Mouse (Mus musculus): ENCODE data around the gene Susd5. TPM values are rescaled to one million over a fixed set of nuclear protein-coding genes. Genes with fewer than 3 reads are reported as not detected.
"Not testable (repeated sequence)": the region's sequence is repeated elsewhere in the genome, so short reads cannot be mapped to it uniquely, and the experiment has no call there.

Susd5 gene
- total RNA-seq, 2 experiments from 2014 or later, result 0.77 to 0.79 TPM

DNA sequence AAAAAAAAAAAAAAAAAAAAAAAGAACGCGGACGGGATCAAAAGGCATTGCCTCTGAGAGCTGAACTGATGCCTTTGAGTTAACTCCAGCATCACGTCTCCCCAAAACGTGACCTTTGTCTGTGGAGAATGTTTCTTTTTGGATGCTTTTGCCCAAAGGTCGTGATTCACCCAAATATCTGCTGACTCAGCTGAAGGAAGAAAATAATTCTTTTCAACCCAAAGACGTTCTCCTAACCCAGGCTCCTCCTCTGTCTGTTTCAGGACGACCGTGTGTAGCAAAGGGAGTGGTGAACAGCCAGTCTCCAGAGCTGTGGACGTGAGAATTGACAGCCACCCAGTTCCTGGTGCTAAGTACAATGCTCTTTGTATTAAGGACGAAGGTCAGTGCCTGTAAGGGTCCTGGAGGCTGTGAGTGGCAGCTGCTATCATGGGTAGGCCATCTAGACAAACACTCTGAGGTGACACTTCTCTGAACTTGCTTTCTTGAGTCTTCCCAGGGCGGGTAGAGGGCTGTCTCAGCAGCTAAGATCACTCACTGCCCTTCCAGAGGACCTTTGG, 11.6 kb downstream of the Susd5 start:
- intact Hi-C loops (cut with DNase I), result no loop called here
- no peak for DNase-seq

DNA sequence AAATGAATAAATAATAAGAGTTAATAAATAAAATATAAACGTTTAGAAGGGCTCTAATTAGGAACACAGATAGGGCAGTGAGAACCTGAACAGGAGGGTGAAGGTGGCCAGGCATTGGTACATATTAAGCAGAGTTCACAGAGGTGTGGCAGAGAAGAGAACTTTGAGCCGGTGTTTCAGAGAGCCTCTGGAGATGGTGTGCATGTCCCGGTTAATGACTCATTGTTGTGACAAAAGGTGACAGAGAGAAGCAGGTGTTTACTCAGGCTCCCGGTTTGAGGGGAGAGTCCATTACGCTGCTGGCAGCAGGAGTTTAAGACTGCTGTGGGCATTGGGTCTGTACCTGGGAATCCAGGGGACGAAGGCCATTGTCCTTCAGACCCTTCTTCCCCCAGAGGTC, 12.4 kb downstream of the Susd5 start:
- intact Hi-C loops (cut with DNase I), result no loop called here
- DNase-seq, result no peak

GRCm38 (mm10) chr9:114073681-114074080, 16.7 kb downstream of the Susd5 start:
- intact Hi-C loops (cut with DNase I), result no loop called here

GRCm38 (mm10) chr9:114086422-114086821, 29.5 kb downstream of the Susd5 start:
- intact Hi-C loops (cut with DNase I), result no loop called here
- DNase-seq, result no peak

More at GRCm38 (mm10) chr9:114073681-114074080, 16.7 kb downstream of the Susd5 start:
- DNase-seq, result no peak

- no peak for DNase-seq
These were observed 30.3 kb downstream of the Susd5 start for GRCm38 (mm10) chr9:114087106-114087815.

DNA sequence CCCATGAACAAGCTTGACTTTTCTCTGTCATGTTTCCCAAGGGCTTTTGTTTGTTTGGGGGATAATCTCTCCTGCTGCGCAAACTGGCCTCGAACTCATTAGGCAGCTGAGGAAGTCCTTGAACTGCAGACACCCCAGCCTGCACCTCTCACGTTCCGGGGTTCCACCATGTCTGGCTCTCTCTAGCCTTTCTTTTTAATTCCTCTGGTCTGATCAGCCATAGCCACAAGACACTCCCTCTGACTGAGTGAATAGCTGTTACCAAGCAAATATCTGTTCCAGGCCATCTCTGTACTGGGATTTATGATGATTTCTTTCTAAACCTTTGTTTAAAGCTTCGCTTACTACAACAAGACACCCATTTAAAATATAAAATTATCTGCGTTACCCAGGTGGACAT, 31.9 kb downstream of the Susd5 start:
- intact Hi-C loops (cut with DNase I); DNase-seq: not testable (repeated sequence)

More at GRCm38 (mm10) chr9:114087106-114087815, 30.3 kb downstream of the Susd5 start:
- intact Hi-C loops (cut with DNase I), result no loop called here

- not testable (repeated sequence) for DNase-seq
- intact Hi-C loops (cut with DNase I), result loop anchor here (5.0 kb wide), 1 partner anchor 280 kb away; no protein-coding TSS in a partner anchor
These were observed 35.2 kb downstream of the Susd5 start for GRCm38 (mm10) chr9:114092188-114092587.

- no peak for DNase-seq
- intact Hi-C loops (cut with DNase I), result loop anchor here (5.0 kb wide), 1 partner anchor 277 kb away; no protein-coding TSS in a partner anchor
These were observed 37.9 kb downstream of the Susd5 start for GRCm38 (mm10) chr9:114094854-114095253.

DNA sequence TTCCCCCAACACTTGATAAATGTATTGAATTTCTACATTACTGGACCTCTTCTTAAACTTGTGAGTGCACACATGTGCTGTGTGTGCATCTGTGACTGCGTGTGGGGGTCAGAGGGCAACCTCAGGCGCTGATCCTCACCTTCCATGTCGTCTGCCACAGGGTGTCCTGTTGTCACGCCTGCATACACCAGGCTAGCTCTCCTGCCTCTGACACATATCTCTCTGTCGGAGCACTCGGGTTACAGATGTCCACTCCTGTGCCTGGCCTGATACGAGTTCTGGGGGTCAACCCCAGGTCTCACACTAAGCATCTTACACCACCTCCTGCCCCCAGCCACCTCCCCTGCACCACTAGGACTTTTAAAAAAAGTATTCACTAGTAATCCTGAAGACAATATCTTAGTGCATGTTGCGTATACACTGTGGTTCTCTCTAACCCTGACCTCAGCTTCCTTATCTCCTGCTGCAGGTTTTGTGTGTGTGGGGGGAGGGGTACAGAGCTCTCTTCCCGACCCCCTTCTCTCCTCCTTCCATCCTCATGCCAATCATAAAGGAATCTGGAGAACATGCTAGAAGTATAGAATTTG, 41.9 kb downstream of the Susd5 start:
- intact Hi-C loops (cut with DNase I), result no loop called here
- no peak for DNase-seq

- intact Hi-C loops (cut with DNase I), result loop anchor here (10.0 kb wide), 1 partner anchor 385 kb away; no protein-coding TSS in a partner anchor
- DNase-seq, result no peak
These were observed 53.3 kb downstream of the Susd5 start for GRCm38 (mm10) chr9:114110268-114110667.

GRCm38 (mm10) chr9:114111161-114111560, 54.2 kb downstream of the Susd5 start:
- DNase-seq, result no peak
- intact Hi-C loops (cut with DNase I), result loop anchor here (10.0 kb wide), 1 partner anchor 386 kb away; no protein-coding TSS in a partner anchor

- intact Hi-C loops (cut with DNase I), result loop anchor here (10.0 kb wide), 1 partner anchor 387 kb away; no protein-coding TSS in a partner anchor
These were observed 55.3 kb downstream of the Susd5 start for GRCm38 (mm10) chr9:114112226-114112625.

GRCm38 (mm10) chr9:114113911-114114623, 57.1 kb downstream of the Susd5 start:
- intact Hi-C loops (cut with DNase I), result loop anchor here (10.0 kb wide), 1 partner anchor 389 kb away; no protein-coding TSS in a partner anchor
- DNase-seq, result no peak

More at GRCm38 (mm10) chr9:114112226-114112625, 55.3 kb downstream of the Susd5 start:
- no peak for DNase-seq

- peak; percentile 32 to 46 for DNase-seq
- intact Hi-C loops (cut with DNase I), result loop anchor here (5.0 to 10.0 kb wide), 2 partner anchors 124 to 392 kb away; no protein-coding TSS in a partner anchor
These were observed 59.7 kb downstream of the Susd5 start for GRCm38 (mm10) chr9:114116672-114117071.

DNA sequence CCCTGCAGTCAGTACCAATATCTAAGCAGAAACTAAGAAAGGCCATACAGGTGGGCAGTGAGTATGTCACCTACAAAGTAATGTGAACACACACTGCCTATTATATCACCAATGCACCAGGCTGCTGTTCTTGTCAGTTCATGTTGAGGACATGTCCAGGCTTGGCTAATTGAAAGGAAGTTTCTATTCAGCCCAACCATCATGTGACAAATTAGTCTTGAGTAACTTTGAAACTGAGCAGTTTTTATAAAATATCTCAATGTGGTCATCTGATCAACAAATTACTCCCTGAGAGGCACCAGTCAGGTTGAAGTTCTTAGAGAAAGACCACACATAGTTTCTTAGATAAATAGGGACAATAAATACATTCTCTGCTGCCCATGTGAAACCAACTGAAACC, 65.9 kb downstream of the Susd5 start:
- intact Hi-C loops (cut with DNase I); DNase-seq: not testable (repeated sequence)

DNA sequence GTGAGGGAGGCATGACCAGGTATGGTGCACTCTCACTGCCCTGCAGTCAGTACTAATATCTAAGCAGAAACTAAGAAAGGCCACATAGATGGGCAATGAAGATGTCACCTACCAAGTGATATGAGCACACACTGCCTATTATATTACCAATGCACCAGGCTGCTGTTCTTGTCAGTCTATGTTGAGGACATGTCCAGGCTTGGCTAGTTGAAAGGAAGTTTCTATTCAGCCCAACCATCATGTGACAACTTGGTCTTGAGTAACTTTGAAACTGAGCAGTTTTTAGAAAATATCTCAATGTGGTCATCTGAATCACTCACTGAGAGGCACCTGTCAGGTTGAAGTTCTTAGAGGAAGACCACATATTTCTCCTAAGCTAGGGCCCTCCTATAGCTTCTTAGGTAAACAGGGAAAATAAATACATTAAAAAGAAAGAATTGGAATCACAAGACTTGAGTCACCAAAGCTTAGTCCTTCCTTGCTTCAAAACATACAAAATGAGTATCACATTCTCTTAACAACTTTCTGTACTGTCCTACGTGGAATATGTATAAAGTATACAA, 72.4 kb downstream of the Susd5 start:
- not testable (repeated sequence) for DNase-seq
- intact Hi-C loops (cut with DNase I), result loop anchor here (5.0 kb wide), 1 partner anchor 178 kb away; no protein-coding TSS in a partner anchor
